Mouse (Mus musculus) heart, embryonic 10.5 days (tissue): Measurements from ENCODE around the gene Teddm2. TPM values are rescaled to one million over a fixed set of nuclear protein-coding genes. Genes with fewer than 3 reads are reported as not detected.
A peak's percentile ranks its signal among the peaks of the same experiment; 100 is the strongest.

ENCODE experiments used
- DNase-seq: peaks from one replicate; pipeline ENCODE4 v3.0.0-alpha.2; 2017; ENCODE audit warnings: low spot score
- H3K27ac ChIP-seq: fragments of 300-500 bp; sonication (generic); 2 replicates; pipeline ENCODE4 v1.5.1; 2016; ENCODE audit warnings: mild to moderate bottlenecking
- H3K27me3 ChIP-seq: fragments of 300-500 bp; sonication (generic); 2 replicates; pipeline ENCODE4 v1.6.1; 2016; ENCODE audit warnings: mild to moderate bottlenecking; ENCODE audit not compliant: poor library complexity, insufficient read depth, severe bottlenecking
- H3K36me3 ChIP-seq: fragments of 300-500 bp; sonication (generic); 2 replicates; pipeline ENCODE4 v1.6.1; 2016; ENCODE audit warnings: mild to moderate bottlenecking, moderate library complexity
- H3K4me1 ChIP-seq: fragments of 300-500 bp; sonication (generic); 2 replicates; pipeline ENCODE4 v1.6.1; 2016; ENCODE audit warnings: mild to moderate bottlenecking
- H3K4me3 ChIP-seq: fragments of 300-500 bp; sonication (generic); 2 replicates; pipeline ENCODE4 v1.5.1; 2016; ENCODE audit warnings: mild to moderate bottlenecking, moderate library complexity
- H3K9me3 ChIP-seq: fragments of 300-500 bp; sonication (generic); 2 replicates; pipeline ENCODE4 v1.6.1; 2016; ENCODE audit warnings: mild to moderate bottlenecking, moderate library complexity
- WGBS: fragments of 180-500 bp; shearing (Covaris S2); methylation state at CpG from one replicate; pipeline ENCODE4 v1.1.7; 2016; 5-methylcytosine and 5-hydroxymethylcytosine counted together
- polyA plus RNA-seq: library from polyadenylated mRNA; unstranded; fragments of >200 nt; fragmentation: Nextera tagmentation; extraction: Ambion mirVana; gene quantifications from 2 replicates; pipeline ENCODE4 v1.2.1, GENCODE M21; 2016

The Teddm2 gene
- 0.18 and 0.34 TPM in 2 replicates for polyA plus RNA-seq

DNA sequence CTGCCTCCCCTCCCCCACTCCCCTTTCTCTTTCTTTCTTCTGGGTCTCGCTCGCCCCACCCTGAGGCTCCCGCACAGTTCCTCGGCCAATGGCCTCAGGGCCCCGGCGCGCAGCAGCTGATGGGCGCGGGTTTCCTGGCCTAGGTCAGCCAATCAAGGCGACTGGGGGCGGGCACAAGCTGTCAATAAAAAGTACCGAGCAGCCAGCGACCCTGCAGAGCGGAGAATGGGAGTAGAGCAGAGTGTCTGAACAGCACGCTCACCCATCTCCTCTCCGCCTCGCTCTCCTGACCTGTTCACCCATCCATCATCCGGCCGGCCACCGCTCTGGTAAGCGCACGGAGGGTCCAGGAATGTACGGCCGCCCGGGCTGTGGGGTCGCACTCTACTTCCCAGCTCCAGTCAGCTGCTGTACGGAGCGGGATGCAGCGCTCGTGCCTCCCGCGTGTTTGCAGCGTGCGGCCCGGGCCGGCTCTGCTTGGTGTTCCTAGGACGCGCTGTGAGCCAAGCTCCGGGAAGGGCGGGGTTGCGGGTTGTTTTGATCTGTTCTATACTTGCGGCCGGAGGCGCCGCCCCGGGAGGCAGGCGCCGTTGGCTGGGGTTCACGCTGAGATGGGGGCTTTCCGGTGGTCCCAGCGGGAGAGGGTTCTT lies at the start of gene Teddm2, which contains the start of gene Glul:
Teddm2 (minus strand) TSS at position 498 of the 650 bp plus-strand sequence.
Glul (plus strand) TSS at position 214 of the 650 bp plus-strand sequence.
- H3K4me3 ChIP-seq, result peak within 1 kb of the TSS; percentile 87
- H3K9me3 ChIP-seq, result no peaks in the 10 kb centered on the region
- no peaks in the 10 kb centered on the region for H3K27me3 ChIP-seq
- peaks cover 22% of the 10 kb centered on the region for H3K4me1 ChIP-seq
- H3K27ac ChIP-seq, result peak within 1 kb of the TSS; percentile 96
- WGBS, result under 1% methylated on average over 51 of the region's 51 CpGs
- peak; percentile 99 for DNase-seq
- H3K36me3 ChIP-seq, result peaks cover 23% of the 10 kb centered on the region

DNA sequence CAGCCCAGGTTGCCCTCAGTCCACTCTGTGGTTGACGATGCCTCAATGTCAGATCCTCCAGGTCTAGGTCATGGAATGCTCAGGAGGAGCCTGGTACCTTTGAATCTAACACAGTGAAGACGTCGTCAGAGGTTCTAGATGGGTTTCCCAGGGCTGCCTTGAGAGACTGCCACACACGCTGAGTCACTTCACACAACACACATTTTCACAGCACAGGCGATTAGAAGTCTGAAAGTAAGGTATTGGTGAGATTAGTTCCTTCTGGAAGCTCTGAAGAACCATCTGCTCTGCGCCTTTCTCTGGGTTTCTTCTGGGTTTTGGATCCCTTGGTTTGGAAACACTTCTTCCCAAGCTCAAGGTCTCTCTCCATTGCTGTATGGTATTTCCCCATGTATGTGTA lies 47.8 kb upstream of the Teddm2 start:
- 84% methylated on average over 6 of the region's 6 CpGs for WGBS
- no peaks in the 10 kb centered on the region for H3K4me1 ChIP-seq
- H3K27me3 ChIP-seq, result no peaks in the 10 kb centered on the region
- H3K36me3 ChIP-seq, result no peaks in the 10 kb centered on the region
- no peaks in the 10 kb centered on the region for H3K9me3 ChIP-seq
- no peak for DNase-seq
- no peak overlapping the region for H3K4me3 ChIP-seq
- H3K27ac ChIP-seq, result no peak overlapping the region

DNA sequence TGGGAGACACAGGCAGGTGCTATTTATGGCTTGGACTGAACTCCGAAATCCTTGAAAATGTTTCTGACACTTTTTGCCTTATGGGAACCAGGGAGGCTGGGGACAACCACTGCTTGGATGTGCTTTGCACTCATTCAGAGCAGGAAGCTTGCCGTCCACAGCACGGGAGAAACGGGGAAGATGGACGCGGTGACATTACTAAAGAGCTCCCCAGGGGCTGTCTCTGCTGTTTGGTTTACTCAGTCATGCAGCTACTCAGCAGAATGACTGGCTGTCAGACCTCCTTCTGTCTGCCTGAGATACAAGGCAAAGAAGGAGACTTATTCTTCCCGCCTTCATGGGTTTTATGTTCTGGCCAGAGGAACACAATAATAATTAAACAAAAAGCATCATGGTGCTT lies 46.9 kb upstream of the Teddm2 start:
- no peaks in the 10 kb centered on the region for H3K36me3 ChIP-seq
- H3K4me1 ChIP-seq, result no peaks in the 10 kb centered on the region
- no peak overlapping the region for H3K4me3 ChIP-seq
- H3K9me3 ChIP-seq, result no peaks in the 10 kb centered on the region
- 60% methylated on average over 7 of the region's 7 CpGs for WGBS
- no peak overlapping the region for H3K27ac ChIP-seq
- no peak for DNase-seq
- no peaks in the 10 kb centered on the region for H3K27me3 ChIP-seq

DNA sequence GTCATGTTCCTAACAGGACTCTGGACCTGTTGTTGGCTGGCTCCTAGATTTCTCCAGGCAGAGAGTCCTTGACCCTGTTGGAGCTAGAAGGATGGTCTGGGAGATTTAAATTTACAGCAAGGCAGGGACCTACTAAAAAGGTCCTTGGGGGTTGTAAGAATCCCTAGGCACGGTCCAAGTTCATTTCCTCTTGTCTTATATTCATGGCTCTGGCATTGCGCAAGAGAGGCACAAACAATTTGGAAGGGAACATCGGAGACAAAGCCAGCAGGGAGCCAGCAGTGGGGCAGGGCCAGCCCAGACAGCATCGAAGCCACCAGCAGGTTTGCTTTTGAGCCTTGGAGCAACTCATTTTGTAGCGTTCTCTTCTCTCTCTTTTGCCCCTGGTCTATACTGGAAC lies 45.2 kb upstream of the Teddm2 start:
- H3K36me3 ChIP-seq, result no peaks in the 10 kb centered on the region
- DNase-seq, result no peak
- no peaks in the 10 kb centered on the region for H3K27me3 ChIP-seq
- WGBS, result 76% methylated on average over 5 of the region's 5 CpGs
- H3K9me3 ChIP-seq, result no peaks in the 10 kb centered on the region
- H3K27ac ChIP-seq, result no peak overlapping the region
- H3K4me3 ChIP-seq, result no peak overlapping the region
- H3K4me1 ChIP-seq, result no peaks in the 10 kb centered on the region

DNA sequence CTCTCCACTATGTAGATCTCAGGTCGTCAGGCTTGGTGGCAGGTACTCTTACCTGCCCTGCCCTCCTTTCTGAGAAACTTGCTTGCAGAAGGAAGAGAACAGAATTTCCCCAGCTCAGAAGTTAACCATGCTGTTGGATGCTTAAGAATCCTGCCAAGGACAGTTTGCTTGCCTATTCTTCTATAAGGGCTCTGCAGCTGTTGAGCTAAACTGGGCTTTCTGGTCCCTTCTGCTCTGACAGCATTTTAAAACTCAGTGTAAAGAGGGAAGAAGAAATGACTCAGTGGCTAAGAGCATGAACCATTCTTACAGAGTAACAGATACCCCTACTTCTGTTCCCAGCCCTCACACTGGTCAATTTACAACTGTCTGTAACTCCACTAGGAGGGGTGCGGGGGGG lies 41.0 kb upstream of the Teddm2 start:
- WGBS, result 86% methylated on average over 2 of the region's 2 CpGs
- H3K36me3 ChIP-seq, result no peaks in the 10 kb centered on the region
- no peaks in the 10 kb centered on the region for H3K4me1 ChIP-seq
- no peak overlapping the region for H3K4me3 ChIP-seq
- H3K27me3 ChIP-seq, result no peaks in the 10 kb centered on the region
- H3K9me3 ChIP-seq, result no peaks in the 10 kb centered on the region
- peak; percentile 50 for DNase-seq
- H3K27ac ChIP-seq, result no peak overlapping the region

DNA sequence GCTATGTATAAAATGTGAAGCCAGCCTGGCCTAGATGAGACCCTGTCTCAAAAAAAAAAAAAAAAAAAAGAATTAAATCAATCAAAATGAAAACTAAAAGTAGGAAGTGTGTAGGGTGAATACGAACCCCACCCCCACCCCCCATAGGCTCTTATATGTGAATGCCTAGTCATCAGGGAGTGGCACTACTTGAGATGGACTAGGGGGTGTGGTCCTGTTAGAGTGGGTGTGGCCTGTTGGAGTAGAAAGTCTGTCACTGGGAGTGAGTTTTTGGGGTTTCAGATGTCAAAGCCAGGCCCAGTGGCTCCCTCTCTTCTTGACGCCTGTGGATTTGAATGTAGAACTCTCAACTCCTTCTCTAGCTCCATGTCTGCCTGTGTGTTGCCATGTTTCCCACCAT lies 37.0 kb upstream of the Teddm2 start:
- Histone ChIP-seq H3K4me3 (no peak overlapping the region), H3K4me1 (no peaks in the 10 kb centered on the region), H3K9me3 (no peaks in the 10 kb centered on the region), H3K36me3 (no peaks in the 10 kb centered on the region), H3K27me3 (no peaks in the 10 kb centered on the region), H3K27ac (no peak overlapping the region)
- no peak for DNase-seq
- WGBS, result 100% methylated on average over 2 of the region's 2 CpGs

DNA sequence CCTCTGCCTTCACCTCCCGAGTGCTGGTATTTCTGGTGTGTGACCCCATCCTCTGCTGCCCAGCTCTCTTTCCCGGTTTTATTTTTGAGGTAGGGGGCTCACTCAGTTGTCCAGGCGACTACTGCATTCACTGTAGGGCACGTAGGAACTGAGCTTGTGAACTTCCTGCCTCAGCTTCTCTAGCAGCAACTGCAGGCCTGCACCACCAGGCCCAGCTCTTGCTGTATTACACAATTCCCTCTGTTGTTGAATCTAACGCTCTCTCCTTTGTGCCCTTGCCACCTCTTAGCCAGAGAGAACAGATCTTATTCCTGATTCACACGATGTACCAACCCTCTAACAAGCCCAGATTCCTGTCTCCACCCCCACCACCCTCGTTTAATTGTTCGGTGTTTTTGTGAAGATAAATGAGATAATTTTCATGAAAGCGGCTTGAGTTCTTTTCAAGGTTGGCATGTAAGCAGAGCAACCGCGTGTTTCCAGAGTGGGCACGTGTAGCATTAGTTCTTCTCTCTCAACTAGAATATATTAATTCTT lies 35.9 kb upstream of the Teddm2 start:
- WGBS, result 74% methylated on average over 12 of the region's 12 CpGs
- H3K4me1 ChIP-seq, result no peaks in the 10 kb centered on the region

DNA sequence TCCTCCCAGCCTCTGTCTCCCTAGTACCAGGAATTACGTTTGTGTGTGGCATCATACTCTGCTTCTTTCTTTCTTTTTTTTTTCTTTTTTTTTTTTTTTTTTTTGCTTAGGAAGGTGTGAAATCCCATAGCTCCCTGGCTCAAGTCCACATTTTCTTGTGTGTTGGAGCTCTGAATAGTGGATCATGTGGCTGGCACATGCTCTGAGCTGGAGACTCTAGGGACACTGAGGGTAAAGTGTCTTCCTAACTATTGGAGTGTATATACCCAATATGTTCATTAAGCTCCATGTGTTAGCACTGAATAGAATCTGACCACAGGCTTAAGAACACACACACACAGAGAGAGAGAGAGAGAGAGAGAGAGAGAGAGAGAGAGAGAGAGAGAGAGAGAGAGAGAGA lies 33.7 kb upstream of the Teddm2 start:
- Histone ChIP-seq H3K36me3 (no peaks in the 10 kb centered on the region), H3K9me3 (no peaks in the 10 kb centered on the region), H3K4me3 (no peak overlapping the region), H3K27ac (no peak overlapping the region), H3K27me3 (no peaks in the 10 kb centered on the region), H3K4me1 (no peaks in the 10 kb centered on the region)
- no peak for DNase-seq
- WGBS, result 71% methylated on average over 1 of the region's 1 CpGs

More for the DNA sequence above, 35.9 kb upstream of the Teddm2 start:
- Histone ChIP-seq H3K4me3 (no peak overlapping the region), H3K9me3 (no peaks in the 10 kb centered on the region), H3K27ac (no peak overlapping the region), H3K36me3 (no peaks in the 10 kb centered on the region), H3K27me3 (no peaks in the 10 kb centered on the region)
- DNase-seq, result no peak

DNA sequence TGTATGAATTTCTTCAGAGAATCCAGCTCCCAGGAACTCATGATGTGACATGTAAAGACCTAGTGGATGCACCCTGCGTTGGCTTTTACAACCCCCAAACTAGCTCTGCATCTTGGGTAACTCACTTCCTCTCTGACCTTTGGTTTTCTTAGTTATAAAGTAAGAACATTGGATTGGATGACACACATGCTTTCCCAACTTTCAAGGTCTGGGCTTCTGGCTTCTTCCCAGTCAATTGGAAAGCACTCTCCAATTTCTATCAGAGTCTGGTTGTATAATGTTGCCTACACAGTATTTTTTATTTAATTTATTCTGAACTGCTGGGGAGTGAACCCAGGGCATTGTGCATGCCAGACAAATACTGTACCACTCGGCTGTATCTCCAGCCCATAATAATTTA lies 30.4 kb upstream of the Teddm2 start:
- Histone ChIP-seq H3K4me1 (no peaks in the 10 kb centered on the region), H3K27ac (no peak overlapping the region), H3K9me3 (no peaks in the 10 kb centered on the region), H3K4me3 (no peak overlapping the region), H3K36me3 (no peaks in the 10 kb centered on the region), H3K27me3 (no peaks in the 10 kb centered on the region)
- WGBS, result 81% methylated on average over 2 of the region's 2 CpGs
- DNase-seq, result no peak

DNA sequence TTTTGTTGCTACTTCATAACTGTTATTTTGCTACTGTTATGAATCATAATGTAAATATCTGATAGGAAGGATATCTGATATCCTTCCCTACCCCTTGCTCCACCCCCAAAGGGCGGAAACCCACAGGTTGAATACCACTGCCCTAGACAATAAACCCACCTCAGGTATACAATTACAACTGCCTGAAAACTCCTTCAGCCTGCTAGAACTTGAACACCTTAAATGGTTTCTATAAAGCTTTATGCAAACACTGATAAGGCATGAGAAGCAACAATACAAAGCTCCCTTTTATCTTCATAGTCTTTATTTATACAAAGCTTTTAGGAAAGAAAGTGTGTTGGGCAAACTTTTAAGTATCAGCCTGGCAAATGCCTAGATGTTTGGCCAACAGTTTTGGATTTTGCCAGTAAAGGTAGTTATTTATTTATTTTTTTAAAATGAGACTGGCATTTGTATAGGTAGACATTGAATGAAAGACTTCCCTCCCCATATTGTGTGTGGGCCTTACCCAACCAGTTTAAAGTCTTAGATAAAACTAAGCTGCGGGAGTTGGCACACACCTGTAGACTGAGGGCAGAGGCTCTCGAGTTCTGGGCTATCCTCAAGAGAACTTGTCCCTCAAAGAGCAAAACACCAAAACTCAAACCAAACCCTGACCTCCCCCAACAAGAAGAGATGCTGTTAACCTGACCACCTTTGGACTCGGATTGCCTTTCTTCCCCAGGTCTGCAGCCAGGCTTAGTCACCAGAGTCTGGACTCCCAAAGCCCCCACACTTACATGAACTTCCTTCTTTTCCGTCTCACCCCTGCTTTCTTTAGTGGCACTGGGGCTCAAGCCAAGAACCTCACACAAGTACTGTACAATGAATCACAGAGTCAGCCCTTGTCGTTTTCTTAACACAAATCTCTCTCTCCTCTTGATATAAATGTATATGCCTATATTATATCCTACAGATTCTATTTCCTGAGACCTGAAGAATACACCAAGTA lies 24.7 kb upstream of the Teddm2 start:
- Histone ChIP-seq H3K9me3 (no peaks in the 10 kb centered on the region), H3K36me3 (no peaks in the 10 kb centered on the region), H3K4me1 (peaks cover 13% of the 10 kb centered on the region), H3K27me3 (no peaks in the 10 kb centered on the region), H3K27ac (no peak overlapping the region), H3K4me3 (no peak overlapping the region)
- DNase-seq, result no peak
- WGBS, result 84% methylated on average over 6 of the region's 6 CpGs

DNA sequence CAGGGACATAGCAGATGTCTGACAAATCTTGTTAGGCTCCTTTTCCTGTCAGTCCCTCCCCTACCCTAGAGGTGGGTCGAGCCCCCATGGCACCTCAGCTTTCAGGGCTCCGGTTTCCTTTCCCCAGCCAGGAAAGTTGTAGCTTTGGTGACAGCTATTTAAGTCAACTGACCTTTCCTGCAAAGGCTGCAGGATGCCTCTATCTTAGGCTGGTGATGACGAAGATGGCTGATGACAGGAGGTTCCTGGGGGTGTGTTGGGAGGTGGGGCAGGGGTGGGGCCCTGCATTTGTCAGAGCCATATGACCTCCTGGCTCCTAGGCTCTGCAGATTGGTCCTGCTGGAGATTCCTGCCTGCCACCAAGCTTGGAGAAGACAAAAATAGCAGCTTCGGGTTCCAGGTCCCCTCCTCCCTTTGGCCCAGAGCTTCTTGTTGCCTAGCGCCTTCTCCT lies 22.6 kb upstream of the Teddm2 start:
- Histone ChIP-seq H3K27ac (peak overlapping the region; percentile 37), H3K4me3 (no peak overlapping the region)
- WGBS, result 12% methylated on average over 5 of the region's 5 CpGs

DNA sequence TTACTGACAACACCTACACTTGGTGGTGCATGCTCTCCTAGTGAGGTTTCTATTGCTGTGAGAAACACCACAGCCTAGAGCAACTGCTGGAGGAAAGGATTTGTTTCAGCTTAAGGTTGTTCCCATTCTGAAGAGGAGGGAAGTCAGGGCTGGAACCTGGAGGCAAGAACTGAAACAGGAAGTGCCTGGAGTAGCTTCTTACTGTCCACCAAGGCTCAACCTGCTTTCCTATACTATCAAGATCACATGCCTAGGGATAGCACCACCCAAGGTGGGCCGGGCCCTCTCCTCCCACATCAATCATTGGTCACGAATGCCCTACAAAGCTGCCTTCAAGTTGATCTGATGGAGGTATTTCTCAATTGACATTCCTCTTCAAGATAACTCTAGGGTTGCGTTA lies 21.6 kb upstream of the Teddm2 start:
- no peaks in the 10 kb centered on the region for H3K27me3 ChIP-seq
- no peak for DNase-seq
- peaks cover 25% of the 10 kb centered on the region for H3K4me1 ChIP-seq
- no peak overlapping the region for H3K27ac ChIP-seq
- no peak overlapping the region for H3K4me3 ChIP-seq
- H3K36me3 ChIP-seq, result no peaks in the 10 kb centered on the region
- WGBS, result 87% methylated on average over 3 of the region's 3 CpGs
- H3K9me3 ChIP-seq, result no peaks in the 10 kb centered on the region

More for the DNA sequence above, 22.6 kb upstream of the Teddm2 start:
- DNase-seq, result peak; percentile 90
- peaks cover 25% of the 10 kb centered on the region for H3K4me1 ChIP-seq
- no peaks in the 10 kb centered on the region for H3K27me3 ChIP-seq
- H3K36me3 ChIP-seq, result no peaks in the 10 kb centered on the region
- no peaks in the 10 kb centered on the region for H3K9me3 ChIP-seq
